Mouse (Mus musculus) mouse trophoblast stem cell (cell line): ENCODE data around the gene Tnpo3.

ENCODE experiments used
- in situ Hi-C, 2 experiments: fragments of 300-500 bp; cut with MseI, MboI; formaldehyde crosslinking; loops; 2 replicates in 1 of 2; 3 replicates in 1 of 2; pipeline ENCODE4 v1.15.1; 2025

Gene Tnpo3

GRCm38 (mm10) chr6:29609111-29610019 is at the start of gene Tnpo3:
Tnpo3 (minus strand) TSS chr6:29609887.
- in situ Hi-C loops: no loop called here

DNA sequence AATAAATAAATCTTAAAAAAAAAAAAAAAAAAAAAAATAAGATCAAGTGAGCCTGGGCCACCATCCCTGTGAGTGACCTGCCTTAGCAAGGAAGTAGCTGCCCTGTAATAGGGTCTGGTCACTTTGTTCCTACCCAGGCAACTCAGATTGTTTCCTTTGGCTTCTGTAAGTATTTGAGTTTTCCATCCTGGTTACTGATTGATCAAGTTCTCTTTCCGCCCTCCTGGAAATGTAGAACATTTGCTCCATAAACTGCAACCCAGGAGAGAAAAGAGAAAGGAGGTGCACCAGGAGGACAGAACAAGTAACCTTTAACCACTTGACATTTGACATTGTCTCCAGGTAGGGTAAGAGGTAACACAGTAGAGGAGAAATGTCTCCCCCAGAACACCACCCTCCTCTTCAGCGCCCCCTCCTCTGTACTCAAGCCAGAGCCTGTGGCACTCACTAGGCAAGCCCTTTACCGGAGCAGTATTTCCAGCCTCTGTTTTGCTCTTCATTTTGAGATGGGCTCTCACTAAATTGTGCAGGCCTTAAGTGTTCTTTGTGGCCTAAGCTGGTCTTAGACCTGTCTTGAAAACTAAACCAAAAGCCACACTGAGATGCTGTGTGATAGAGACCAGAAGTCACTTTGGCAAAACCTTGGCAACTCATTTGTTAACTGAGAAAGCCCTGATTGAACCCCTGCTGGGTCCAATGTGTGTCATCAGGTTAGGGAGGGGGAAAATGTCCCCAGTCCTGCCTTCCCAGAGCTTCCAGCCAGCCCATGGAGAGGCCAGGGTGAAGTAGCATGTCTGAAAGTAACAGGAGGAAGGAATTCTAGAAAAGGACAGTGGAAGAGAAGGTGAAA is 49.2 kb upstream of the Tnpo3 start:
- in situ Hi-C loops: no loop called here

DNA sequence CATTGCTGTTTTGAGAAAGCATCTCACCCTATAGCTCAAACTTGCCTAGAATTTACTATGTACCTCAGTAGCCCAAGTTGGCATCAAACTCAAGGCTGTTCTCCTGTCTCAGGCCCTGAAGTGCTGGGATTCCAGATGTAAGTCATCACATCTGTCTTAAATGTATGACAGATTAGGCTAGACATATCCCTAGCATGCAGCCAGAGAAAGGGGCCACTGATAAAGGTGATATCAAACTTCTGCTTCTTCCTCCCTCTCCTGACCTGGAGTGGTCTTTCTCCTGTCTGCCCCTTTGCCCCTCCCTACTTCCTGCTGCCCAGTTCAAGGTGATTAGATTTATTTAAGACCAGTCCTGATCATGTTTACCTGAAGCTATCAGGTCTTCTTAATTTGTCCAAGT is 43.6 kb upstream of the Tnpo3 start:
- in situ Hi-C loops: no loop called here

GRCm38 (mm10) chr6:29650170-29650549 is 40.5 kb upstream of the Tnpo3 start:
- in situ Hi-C loops: no loop called here

DNA sequence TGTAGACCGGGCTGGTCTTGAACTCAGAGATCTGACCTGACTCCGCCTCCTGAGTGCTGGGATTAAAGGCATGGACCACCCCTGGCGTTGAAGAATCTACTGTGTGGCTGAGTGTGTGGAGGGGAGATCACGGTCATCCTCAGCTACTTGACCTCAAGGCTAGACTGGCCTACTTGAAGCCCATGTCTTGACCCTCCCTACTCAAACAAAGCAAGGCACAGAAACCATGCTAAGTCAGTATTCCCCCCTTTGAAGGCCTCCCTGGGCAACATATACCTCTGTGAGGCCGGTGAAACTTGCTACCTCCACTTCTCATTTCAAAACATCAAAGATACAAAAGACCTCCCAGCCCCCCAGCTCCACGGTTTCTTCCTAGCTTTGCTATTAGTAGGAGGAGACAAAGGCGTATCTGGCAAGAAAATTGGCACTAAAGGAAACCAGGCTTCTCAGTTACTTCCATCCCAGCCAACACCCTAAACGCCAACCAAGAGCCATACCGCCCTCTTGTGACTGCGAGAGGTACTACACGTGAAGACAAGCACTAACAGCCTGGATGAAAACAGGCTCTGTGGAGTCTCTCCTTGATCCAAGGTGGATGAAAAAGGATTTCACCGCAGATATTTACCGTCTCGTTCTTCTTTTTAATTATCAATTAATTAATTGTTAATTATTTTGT is 39.9 kb upstream of the Tnpo3 start:
- in situ Hi-C loops: no loop called here

GRCm38 (mm10) chr6:29641816-29642215 is 32.1 kb upstream of the Tnpo3 start:
- in situ Hi-C loops: no loop called here

- in situ Hi-C loops: no loop called here
Observed at GRCm38 (mm10) chr6:29639580-29640419, 30.1 kb upstream of the Tnpo3 start.

DNA sequence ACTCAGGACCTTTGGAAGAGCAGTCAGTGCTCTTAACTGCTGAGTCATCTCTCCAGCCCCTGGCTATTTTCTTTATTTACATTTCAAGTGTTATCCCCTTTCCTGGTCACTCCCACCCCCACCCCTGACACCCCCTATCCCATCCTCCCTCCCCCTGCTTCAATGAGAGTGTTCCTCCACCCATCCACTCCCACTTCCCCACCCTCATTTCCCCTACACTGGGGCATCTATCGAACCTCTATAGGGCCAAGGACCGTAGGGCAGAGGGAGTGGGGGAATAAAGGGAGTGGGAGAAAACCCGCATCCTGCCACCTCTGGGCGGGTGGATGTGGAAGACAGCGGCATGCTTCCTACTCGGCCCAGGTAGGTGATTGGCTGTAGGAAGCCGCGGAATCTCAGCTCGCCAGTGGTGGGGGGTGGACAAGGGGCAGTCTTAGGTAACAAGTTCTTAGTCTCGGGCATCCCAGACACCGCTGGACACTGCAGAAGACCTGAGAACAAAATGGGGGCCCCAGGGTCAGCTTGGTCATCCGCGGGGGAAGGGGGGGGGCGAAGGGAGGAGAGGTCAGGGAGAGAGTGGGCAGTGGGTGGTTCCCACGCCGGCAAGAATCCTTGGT is 29.3 kb upstream of the Tnpo3 start:
- in situ Hi-C loops: no loop called here

DNA sequence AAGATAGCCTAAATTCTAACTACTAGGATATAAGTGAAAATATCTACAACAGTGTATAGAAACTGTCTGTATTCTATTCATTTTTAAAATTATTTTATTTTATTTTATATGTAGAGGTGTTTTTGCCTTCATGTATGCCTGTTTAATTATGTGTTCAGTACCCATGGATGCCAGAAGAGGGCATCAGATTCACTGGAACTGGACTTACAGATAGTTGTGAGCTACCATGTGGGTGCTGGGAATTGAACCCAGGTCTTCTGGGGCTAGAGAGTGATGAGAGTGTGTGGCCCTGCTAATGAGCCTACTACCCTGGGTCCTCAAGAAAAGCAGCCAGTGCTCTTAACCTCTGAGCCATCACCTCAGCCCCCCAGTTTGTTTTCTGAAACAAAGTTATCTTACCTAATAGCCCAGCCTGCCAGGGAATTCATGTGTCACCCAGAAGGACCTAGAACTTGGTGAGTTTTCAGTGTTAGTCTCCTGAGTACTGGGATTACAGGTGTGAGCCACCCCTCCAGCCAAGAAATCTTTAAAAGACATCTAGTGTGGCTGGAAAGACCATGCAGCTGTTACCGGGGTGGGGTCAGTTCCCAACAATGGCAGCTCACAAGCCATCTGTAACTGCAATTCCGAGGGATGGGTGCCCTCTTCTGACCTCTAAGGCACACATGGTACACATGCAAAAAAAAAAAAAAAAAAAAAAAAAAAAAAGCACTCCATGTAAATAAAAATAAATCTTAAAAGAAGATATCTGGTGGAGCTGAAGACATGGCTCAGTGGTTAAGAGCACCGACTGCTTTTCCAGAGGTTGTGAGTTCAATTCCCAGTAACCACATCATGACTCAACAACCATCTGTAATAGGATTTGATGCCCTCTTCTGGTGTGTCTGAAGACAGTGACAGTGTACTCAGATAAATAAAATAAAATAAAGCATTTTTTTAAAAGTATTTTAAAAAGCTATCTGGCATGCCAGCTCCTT is 28.0 kb upstream of the Tnpo3 start:
- in situ Hi-C loops: no loop called here

- in situ Hi-C loops: no loop called here
Observed at GRCm38 (mm10) chr6:29636322-29637092, 26.8 kb upstream of the Tnpo3 start.

- in situ Hi-C loops: no loop called here
Observed at GRCm38 (mm10) chr6:29634537-29634936, 24.9 kb upstream of the Tnpo3 start.

DNA sequence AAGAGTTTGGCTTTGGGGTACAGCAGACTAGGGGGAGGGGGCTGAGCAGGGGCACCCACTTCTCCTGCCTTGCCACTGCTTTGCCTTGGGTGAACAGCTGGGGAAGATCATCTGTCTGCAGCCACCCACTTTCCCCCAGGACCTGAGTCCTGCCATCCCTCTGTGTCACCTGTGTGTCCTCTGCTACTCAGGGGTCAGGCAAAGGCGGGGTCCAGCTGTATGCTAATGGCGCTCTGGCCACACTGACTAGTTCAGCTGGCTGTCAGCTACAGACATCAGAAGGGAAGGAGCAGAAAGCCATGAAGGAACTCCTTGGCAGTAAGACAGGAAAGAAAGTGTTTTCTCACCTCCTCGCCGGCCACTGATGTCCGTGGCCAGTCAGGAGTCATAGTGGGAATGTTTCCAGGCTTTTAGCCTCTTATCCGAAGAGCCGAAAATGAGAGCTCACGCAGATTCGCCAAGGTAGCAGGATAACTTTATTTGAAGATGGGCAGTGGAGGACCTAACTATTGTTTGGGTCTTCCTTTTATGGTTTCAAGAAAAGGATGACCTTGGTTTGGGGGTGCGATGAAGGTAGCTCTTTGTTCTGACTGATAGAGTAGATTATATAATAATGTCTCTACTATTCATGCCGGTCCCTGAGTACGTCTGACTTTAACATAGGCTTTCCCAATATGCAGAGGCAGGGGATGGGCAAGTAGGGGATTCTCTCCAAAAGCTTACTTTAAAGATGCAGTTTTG is 23.0 kb upstream of the Tnpo3 start:
- in situ Hi-C loops: no loop called here

GRCm38 (mm10) chr6:29631751-29632551 is 22.3 kb upstream of the Tnpo3 start:
- in situ Hi-C loops: no loop called here

GRCm38 (mm10) chr6:29630216-29630615 is 20.5 kb upstream of the Tnpo3 start:
- in situ Hi-C loops: no loop called here

- in situ Hi-C loops: no loop called here
Observed at GRCm38 (mm10) chr6:29627756-29628155, 18.1 kb upstream of the Tnpo3 start.

DNA sequence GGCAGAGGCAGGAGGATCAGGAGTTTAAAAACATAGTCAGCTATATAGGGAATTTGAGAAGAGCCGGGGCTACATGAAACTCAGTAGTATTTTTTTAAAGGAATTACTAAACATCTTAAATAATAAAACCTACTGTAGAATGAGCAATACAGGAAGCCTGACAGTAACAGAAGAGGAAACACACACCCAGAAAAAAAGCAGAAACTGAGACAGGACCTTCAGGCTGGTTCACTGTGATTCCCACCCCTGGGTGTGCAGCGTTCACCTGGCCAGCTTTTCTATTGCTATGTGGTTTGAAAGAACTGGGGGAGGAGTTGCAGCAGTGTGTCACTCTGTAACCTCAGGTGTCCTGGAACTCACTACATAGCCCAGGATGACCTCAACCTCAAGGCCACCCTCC is 14.2 kb upstream of the Tnpo3 start:
- in situ Hi-C loops: no loop called here

DNA sequence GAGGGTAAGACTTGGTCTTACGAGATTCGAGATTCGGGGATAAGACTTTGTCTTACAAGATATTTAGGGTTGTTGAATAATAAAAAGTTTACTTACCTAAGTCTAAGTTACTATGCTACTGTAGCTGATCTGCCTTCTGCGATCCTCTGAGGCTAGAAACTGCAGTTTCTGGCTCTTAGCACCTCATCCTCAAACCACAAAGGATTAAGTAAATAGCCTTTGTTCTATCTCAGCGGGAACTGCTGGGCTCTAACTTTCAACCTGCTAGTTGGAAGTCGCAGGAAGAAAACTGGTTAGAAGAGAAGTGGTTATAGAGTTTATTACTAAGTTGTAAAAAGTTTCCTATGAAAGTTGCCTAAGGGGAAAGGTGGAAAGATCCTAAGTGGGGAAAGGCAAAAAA is 12.6 kb upstream of the Tnpo3 start:
- in situ Hi-C loops: no loop called here
